Mouse (Mus musculus) thymus, adult 2 months (tissue): Measurements from ENCODE around the gene Rmdn3. TPM values are rescaled to one million over a fixed set of nuclear protein-coding genes. Genes with fewer than 3 reads are reported as not detected.
A peak's percentile ranks its signal among the peaks of the same experiment; 100 is the strongest.

Experiments used
- DNase-seq: peaks from one replicate; pipeline ENCODE4 v3.0.0; 2021
- H3K27ac ChIP-seq: fragments of 200-500 bp; 2 replicates; pipeline ENCODE4 v1.5.1; 2012; ENCODE audit warnings: low read length, control low read depth; ENCODE audit not compliant: control insufficient read depth, insufficient read depth
- H3K27me3 ChIP-seq: fragments of 200-500 bp; 2 replicates; pipeline ENCODE4 v1.6.1; 2012; ENCODE audit warnings: mild to moderate bottlenecking, low read length, moderate library complexity, mixed read lengths; ENCODE audit not compliant: control insufficient read depth, insufficient read depth
- H3K36me3 ChIP-seq: fragments of 200-500 bp; 2 replicates; pipeline ENCODE4 v1.6.1; 2012; ENCODE audit warnings: mild to moderate bottlenecking, low read length, moderate library complexity; ENCODE audit not compliant: control insufficient read depth, insufficient read depth
- H3K4me1 ChIP-seq: fragments of 200-500 bp; replicated peaks from 2 replicates; pipeline ENCODE4 v1.6.1; 2012; ENCODE audit warnings: low read length; ENCODE audit not compliant: control insufficient read depth, insufficient read depth
- H3K4me3 ChIP-seq: fragments of 200-500 bp; 2 replicates; pipeline ENCODE4 v1.5.1; 2012; ENCODE audit warnings: mild to moderate bottlenecking, low read length, control low read depth, moderate library complexity; ENCODE audit not compliant: control insufficient read depth, insufficient read depth
- CTCF ChIP-seq: fragments of 200-500 bp; IDR thresholded peaks from 2 replicates; pipeline ENCODE4 v1.5.1; 2012; ENCODE audit warnings: mild to moderate bottlenecking, control low read depth, low read length, moderate library complexity, borderline replicate concordance; ENCODE audit not compliant: control insufficient read depth, poor library complexity, insufficient read depth; ENCODE audit errors: extremely low read depth
- POLR2A ChIP-seq: fragments of 200-500 bp; IDR thresholded peaks from 2 replicates; pipeline ENCODE4 v1.6.1; 2012; ENCODE audit warnings: mild to moderate bottlenecking, low read length, control low read depth, moderate library complexity; ENCODE audit not compliant: control insufficient read depth, poor library complexity, insufficient read depth; ENCODE audit errors: extremely low read depth
- WGBS: fragments of 180-500 bp; shearing (Covaris S2); methylation state at CpG from one replicate; pipeline ENCODE4 v1.1.7; 2018; 5-methylcytosine and 5-hydroxymethylcytosine counted together
- polyA plus RNA-seq: library from polyadenylated mRNA; depleted of rRNA; stranded (reverse); fragments of >200 nt; gene quantifications from 2 replicates; pipeline ENCODE4 v1.2.3, GENCODE M21; 2012

The Rmdn3 gene
- polyA plus RNA-seq, 1 experiment = 19.3 TPM

DNA sequence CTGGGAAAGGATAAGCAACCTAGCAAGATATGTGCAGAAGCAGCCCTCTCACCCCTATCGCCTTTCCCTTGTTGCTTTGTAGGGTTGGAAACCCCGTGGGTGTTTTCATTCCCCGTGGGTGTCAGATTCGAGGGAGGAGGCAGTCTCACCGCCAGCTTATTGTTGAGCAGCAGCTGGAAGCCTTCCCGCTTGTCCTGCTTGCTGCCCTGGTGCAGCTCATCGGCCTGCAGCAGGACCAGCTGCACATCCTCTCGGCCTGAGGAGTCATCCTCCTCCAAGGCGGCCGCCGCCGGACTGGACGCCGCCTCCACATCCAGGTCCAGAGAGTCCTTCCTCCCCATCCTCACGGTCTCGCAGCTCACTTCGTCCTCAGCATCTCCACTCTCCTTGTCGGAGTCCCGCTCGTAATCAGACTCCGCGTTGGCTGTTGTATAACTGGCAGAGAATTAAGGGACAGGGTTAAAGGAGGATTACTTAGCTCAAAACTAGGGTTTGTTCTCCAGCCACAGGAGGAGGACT is 9.6 kb downstream of the Rmdn3 start:
- H3K27me3 ChIP-seq = no peaks in the 10 kb centered on the region
- DNase-seq = no peak
- H3K36me3 ChIP-seq = peaks cover 48% of the 10 kb centered on the region
- H3K27ac ChIP-seq = no peak overlapping the region
- H3K4me1 ChIP-seq = no peaks in the 10 kb centered on the region
- no peak for TF ChIP-seq CTCF
- TF ChIP-seq POLR2A = no peak
- 95% methylated on average over 22 of the region's 22 CpGs for WGBS
- H3K4me3 ChIP-seq = no peak overlapping the region

DNA sequence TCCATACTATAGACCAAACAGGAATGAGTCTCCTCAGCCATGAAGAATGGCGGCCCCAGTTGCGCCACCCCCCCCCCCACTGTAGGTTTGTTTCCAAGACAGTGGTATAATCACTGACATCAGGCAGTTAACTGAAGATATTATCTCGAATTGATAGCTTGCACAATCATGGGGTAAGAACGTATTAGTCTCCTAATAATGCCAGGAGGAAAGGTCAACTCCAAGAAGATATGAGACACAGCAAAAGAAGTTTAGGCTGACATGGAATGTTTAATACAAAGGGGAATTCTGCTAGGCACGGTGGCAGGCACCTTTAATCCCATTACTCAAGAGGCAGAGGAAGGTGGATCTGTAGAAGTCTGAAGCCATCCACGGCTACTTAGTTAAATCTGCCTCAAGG is 10.4 kb downstream of the Rmdn3 start:
- TF ChIP-seq POLR2A (no peak), CTCF (no peak)
- H3K27ac ChIP-seq = no peak overlapping the region
- 95% methylated on average over 6 of the region's 6 CpGs for WGBS
- H3K4me3 ChIP-seq = no peak overlapping the region
- H3K4me1 ChIP-seq = no peaks in the 10 kb centered on the region
- no peaks in the 10 kb centered on the region for H3K27me3 ChIP-seq
- H3K36me3 ChIP-seq = peaks cover 56% of the 10 kb centered on the region
- DNase-seq = no peak

DNA sequence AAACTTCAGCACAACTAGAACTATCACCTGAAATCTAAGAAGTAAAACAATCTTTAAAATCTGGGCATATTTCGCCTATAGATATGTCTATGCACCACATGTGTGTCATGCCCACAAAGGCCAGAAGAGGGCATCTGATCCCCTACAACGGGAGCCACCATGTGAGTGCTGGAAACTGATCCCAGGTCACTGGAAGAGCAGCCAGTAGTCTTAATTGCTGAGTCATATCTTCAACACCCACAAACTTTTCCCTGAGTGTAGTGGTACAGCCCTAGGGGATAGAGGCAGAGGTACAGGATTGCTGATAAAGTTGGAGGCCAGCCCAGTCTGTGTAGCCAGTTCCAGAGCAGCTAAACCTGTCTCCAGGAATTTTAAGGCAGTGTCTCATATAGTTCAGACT is 11.6 kb downstream of the Rmdn3 start:
- Histone ChIP-seq H3K27ac (no peak overlapping the region), H3K4me1 (no peaks in the 10 kb centered on the region), H3K27me3 (no peaks in the 10 kb centered on the region), H3K4me3 (no peak overlapping the region), H3K36me3 (peaks cover 51% of the 10 kb centered on the region)
- no peak for DNase-seq
- TF ChIP-seq CTCF = no peak
- TF ChIP-seq POLR2A = no peak
- WGBS = 88% methylated on average over 2 of the region's 2 CpGs

DNA sequence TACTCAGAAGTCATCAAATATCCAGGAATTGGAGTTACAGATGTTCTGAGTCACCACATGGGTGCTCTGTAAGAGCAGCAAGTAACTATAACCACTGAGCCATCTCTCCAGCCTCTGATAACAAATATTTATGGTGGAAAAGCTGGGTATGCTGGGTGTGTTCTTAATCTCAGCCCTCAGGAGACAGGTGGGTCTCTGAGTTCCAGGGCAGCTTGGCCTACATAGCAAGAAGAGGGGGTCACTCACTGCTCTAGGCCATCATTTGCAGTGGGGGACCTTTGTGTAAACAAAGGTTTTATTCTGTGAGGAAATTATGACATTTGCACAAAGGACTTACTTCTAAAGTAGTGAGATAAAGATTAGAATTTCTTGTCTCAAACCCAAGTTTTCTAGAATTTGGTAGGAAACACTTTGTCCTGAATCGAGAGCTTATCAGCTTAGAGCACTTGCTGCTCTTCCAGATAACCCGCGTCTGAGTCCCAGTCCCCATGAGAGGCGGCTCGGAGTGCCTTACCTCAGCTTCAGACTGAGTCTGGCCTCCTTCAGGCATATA is 20.4 kb downstream of the Rmdn3 start:
- H3K36me3 ChIP-seq = peaks cover 50% of the 10 kb centered on the region
- no peaks in the 10 kb centered on the region for H3K4me1 ChIP-seq
- TF ChIP-seq CTCF (no peak), POLR2A (no peak)
- no peaks in the 10 kb centered on the region for H3K27me3 ChIP-seq
- H3K27ac ChIP-seq = no peak overlapping the region
- H3K4me3 ChIP-seq = no peak overlapping the region
- no peak for DNase-seq
- WGBS = 95% methylated on average over 5 of the region's 5 CpGs

DNA sequence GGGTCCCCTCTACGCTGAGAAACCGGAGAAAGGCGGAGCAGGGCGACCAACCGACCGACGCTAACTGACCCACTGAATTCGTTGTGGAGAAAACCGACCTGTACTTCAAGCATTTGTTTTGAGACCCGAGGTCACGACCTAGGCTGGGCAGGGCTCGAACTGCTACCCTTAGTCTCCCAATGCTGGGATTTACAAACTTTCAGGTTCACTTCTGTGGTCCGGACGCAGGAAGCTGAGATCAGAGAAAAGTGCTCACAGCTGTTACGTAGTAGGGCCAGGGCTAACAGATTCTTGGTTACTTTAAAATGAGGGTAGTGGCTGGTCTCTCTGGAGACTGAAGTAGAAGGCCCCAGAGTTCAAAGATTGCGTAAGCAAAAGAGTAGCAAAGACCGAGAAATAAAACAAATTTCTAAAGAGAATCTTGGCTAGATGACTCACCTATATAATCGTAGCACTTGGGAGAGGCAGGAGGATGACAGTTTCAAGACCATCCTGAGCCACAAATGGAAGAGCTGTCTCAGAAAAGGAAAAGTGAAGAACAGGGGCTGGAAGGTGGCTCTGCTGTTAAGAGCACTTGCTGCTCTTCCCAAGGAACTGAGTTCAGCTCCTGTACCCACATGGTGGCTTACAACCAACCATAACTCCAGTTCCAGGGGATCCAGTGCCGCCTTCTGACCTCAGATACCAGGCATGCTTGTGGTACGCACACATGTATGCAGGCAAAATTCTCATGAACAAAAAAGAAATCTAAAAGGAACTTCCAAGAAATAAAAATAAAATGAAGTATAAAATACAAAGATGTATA is 43.5 kb downstream of the Rmdn3 start:
- no peaks in the 10 kb centered on the region for H3K27me3 ChIP-seq
- DNase-seq = no peak
- peak overlapping the region; percentile 59 for H3K4me3 ChIP-seq
- no peaks in the 10 kb centered on the region for H3K36me3 ChIP-seq
- 9% methylated on average over 20 of the region's 20 CpGs for WGBS
- no peak overlapping the region for H3K27ac ChIP-seq
- no peak for TF ChIP-seq POLR2A
- no peak for TF ChIP-seq CTCF
- H3K4me1 ChIP-seq = peaks cover 8% of the 10 kb centered on the region; the same call in 1 of the 2 replicates

DNA sequence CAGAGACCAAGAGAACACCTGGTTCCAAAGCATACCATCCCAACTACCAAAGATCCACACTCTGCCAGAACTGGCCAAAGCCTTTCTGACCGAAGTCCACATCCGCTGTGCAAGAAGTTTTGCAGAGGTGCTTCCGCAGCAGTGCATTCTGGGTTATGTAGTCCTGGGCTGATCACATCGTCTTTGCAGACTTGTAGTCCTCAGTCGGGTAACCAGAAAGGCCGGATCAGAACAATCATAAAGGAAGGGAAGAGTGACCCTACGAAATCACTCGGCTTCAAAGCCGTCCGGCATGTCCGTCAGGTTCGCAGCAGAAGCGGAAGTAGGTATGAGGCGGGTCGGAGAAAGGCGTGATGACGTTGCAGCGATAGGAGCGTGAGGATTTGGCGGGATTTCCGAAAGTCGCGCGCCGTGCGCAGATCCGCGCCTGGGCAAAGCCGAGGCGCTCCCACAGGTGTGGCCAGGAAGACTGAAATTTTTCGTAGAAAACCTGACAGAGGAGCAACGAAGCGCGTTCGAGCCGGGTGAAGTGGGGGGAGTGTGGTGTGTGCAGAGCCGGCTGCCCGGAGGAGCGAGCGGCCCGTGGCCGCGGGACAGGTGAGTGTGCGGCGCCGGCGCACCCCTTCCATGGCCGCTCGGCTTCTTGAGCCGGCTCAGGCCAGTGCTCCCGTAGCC is 44.3 kb downstream of the Rmdn3 start, which contains the start of gene Rad51:
Gene Rad51 (plus strand): TSS at position 356 of the 675 bp plus-strand sequence.
- H3K4me3 ChIP-seq = peak within 1 kb of the TSS; percentile 59
- no peaks in the 10 kb centered on the region for H3K27me3 ChIP-seq
- TF ChIP-seq CTCF = peak; percentile 56; the same call in 1 of the 2 replicates
- peak; percentile 49; the same call in 1 of the 2 replicates for TF ChIP-seq POLR2A
- under 1% methylated on average over 51 of the region's 51 CpGs for WGBS
- no peaks in the 10 kb centered on the region for H3K36me3 ChIP-seq
- peaks cover 8% of the 10 kb centered on the region; the same call in 1 of the 2 replicates for H3K4me1 ChIP-seq
- H3K27ac ChIP-seq = peak within 1 kb of the TSS; percentile 35; the same call in 1 of the 2 replicates
- peak; percentile 79 for DNase-seq
